Mouse (Mus musculus) stomach, embryonic 14.5 days (tissue): Measurements from ENCODE around the gene Pgc. TPM values are rescaled to one million over a fixed set of nuclear protein-coding genes. Genes with fewer than 3 reads are reported as not detected.

ENCODE experiments used
- ATAC-seq: fragments of 200-750 bp; cut with Nextera tagmentation; 2 replicates; pipeline ENCODE4 v1.8.0; 2017; ENCODE audit warnings: low read depth, moderate TSS enrichment; ENCODE audit not compliant: insufficient number of reproducible peaks, insufficient read depth, low FRiP score
- H3K27ac ChIP-seq: fragments of 300-500 bp; sonication (generic); 2 replicates; pipeline ENCODE4 v1.5.1; 2014; ENCODE audit warnings: mild to moderate bottlenecking, low read length, moderate library complexity, mixed read lengths
- H3K27me3 ChIP-seq: fragments of 300-500 bp; sonication (generic); 2 replicates; pipeline ENCODE4 v1.6.1; 2014; ENCODE audit warnings: low read length, control low read depth, mixed read lengths; ENCODE audit not compliant: control insufficient read depth, insufficient read depth
- H3K36me3 ChIP-seq: fragments of 300-500 bp; sonication (generic); 2 replicates; pipeline ENCODE4 v1.6.1; 2014; ENCODE audit warnings: mild to moderate bottlenecking, control low read depth, low read length, moderate library complexity, mixed read lengths; ENCODE audit not compliant: control insufficient read depth, insufficient read depth
- H3K4me1 ChIP-seq: fragments of 300-500 bp; sonication (generic); 2 replicates; pipeline ENCODE4 v1.6.1; 2014; ENCODE audit warnings: low read length, control low read depth, mixed read lengths; ENCODE audit not compliant: control insufficient read depth, insufficient read depth
- H3K4me2 ChIP-seq: fragments of 300-500 bp; sonication (generic); replicated peaks from 2 replicates; pipeline ENCODE4 v1.6.1; 2014; ENCODE audit warnings: low read depth, low read length, control low read depth
- H3K4me3 ChIP-seq: fragments of 300-500 bp; sonication (generic); 2 replicates; pipeline ENCODE4 v1.5.1; 2014; ENCODE audit warnings: low read depth, low read length, control low read depth
- H3K9ac ChIP-seq: fragments of 300-500 bp; sonication (generic); replicated peaks from 2 replicates; pipeline ENCODE4 v1.6.1; 2014; ENCODE audit warnings: low read depth, mild to moderate bottlenecking, control low read depth, low read length, moderate library complexity, mixed read lengths
- H3K9me3 ChIP-seq: fragments of 300-500 bp; sonication (generic); 2 replicates; pipeline ENCODE4 v1.6.1; 2016; ENCODE audit warnings: low read depth, low read length, control low read depth; ENCODE audit not compliant: control insufficient read depth
- WGBS: fragments of 180-500 bp; shearing (Covaris S2); extraction: QIAGEN DNeasy Blood & Tissue Kit; methylation state at CpG from one replicate; pipeline ENCODE4 v1.1.7; 2014; 5-methylcytosine and 5-hydroxymethylcytosine counted together
- polyA plus RNA-seq: library from polyadenylated mRNA; unstranded; fragments of >200 nt; fragmentation: Nextera tagmentation; extraction: Ambion mirVana; gene quantifications from 2 replicates; pipeline ENCODE4 v1.2.1, GENCODE M21; 2014

Pgc gene
- polyA plus RNA-seq, 1 experiment from 2014 or later, result 36.4 TPM

- Histone ChIP-seq H3K9me3 (peaks cover 6% of the 10 kb centered on the region; the same call in 1 of the 2 replicates), H3K27me3 (no peaks in the 10 kb centered on the region), H3K27ac (no peak overlapping the region), H3K4me1 (no peaks in the 10 kb centered on the region), H3K9ac (no peak overlapping the region), H3K4me2 (no peak overlapping the region), H3K4me3 (no peak overlapping the region), H3K36me3 (no peaks in the 10 kb centered on the region)
- ATAC-seq, result no peak
- 74% methylated on average over 11 of the region's 11 CpGs for WGBS
These were observed 43.0 kb downstream of the Pgc start for GRCm38 (mm10) chr17:47769389-47770299.

- H3K27me3 ChIP-seq, result no peaks in the 10 kb centered on the region
- no peak overlapping the region for H3K4me2 ChIP-seq
- H3K9me3 ChIP-seq, result peaks cover 6% of the 10 kb centered on the region; the same call in 1 of the 2 replicates
- ATAC-seq, result no peak
- no peak overlapping the region for H3K4me3 ChIP-seq
- no peak overlapping the region for H3K27ac ChIP-seq
- H3K4me1 ChIP-seq, result no peaks in the 10 kb centered on the region
- 64% methylated on average over 6 of the region's 6 CpGs for WGBS
- no peaks in the 10 kb centered on the region for H3K36me3 ChIP-seq
- H3K9ac ChIP-seq, result no peak overlapping the region
These were observed 47.0 kb downstream of the Pgc start for GRCm38 (mm10) chr17:47773604-47774003.

- Histone ChIP-seq H3K27ac (no peak overlapping the region), H3K4me2 (no peak overlapping the region), H3K27me3 (no peaks in the 10 kb centered on the region), H3K9ac (no peak overlapping the region), H3K4me1 (no peaks in the 10 kb centered on the region), H3K36me3 (no peaks in the 10 kb centered on the region), H3K4me3 (no peak overlapping the region), H3K9me3 (peaks cover 2% of the 10 kb centered on the region; the same call in 1 of the 2 replicates)
- WGBS, result 67% methylated on average over 2 of the region's 2 CpGs
- no peak for ATAC-seq
These were observed 50.5 kb downstream of the Pgc start for GRCm38 (mm10) chr17:47777141-47777540.

- H3K4me2 ChIP-seq, result no peak overlapping the region
- no peaks in the 10 kb centered on the region for H3K4me1 ChIP-seq
- H3K4me3 ChIP-seq, result no peak overlapping the region
- no peaks in the 10 kb centered on the region for H3K27me3 ChIP-seq
- H3K36me3 ChIP-seq, result no peaks in the 10 kb centered on the region
- no peaks in the 10 kb centered on the region for H3K9me3 ChIP-seq
- H3K9ac ChIP-seq, result no peak overlapping the region
- WGBS, result 79% methylated on average over 10 of the region's 10 CpGs
- H3K27ac ChIP-seq, result no peak overlapping the region
- ATAC-seq, result no peak
These were observed 53.8 kb downstream of the Pgc start for GRCm38 (mm10) chr17:47780470-47780869.

GRCm38 (mm10) chr17:47782486-47782885 is 55.8 kb downstream of the Pgc start:
- no peak overlapping the region for H3K4me3 ChIP-seq
- WGBS, result 81% methylated on average over 3 of the region's 3 CpGs
- ATAC-seq, result no peak

GRCm38 (mm10) chr17:47783445-47784223 is 57.0 kb downstream of the Pgc start:
- Histone ChIP-seq H3K27me3 (no peaks in the 10 kb centered on the region), H3K4me1 (peaks cover 8% of the 10 kb centered on the region), H3K4me3 (no peak overlapping the region), H3K36me3 (no peaks in the 10 kb centered on the region), H3K9ac (no peak overlapping the region), H3K9me3 (no peaks in the 10 kb centered on the region), H3K27ac (no peak overlapping the region), H3K4me2 (no peak overlapping the region)
- 57% methylated on average over 8 of the region's 8 CpGs for WGBS
- ATAC-seq, result no peak

More at GRCm38 (mm10) chr17:47782486-47782885, 55.8 kb downstream of the Pgc start:
- no peaks in the 10 kb centered on the region for H3K27me3 ChIP-seq
- no peaks in the 10 kb centered on the region for H3K9me3 ChIP-seq
- no peaks in the 10 kb centered on the region for H3K4me1 ChIP-seq
- H3K4me2 ChIP-seq, result no peak overlapping the region
- H3K9ac ChIP-seq, result no peak overlapping the region
- no peak overlapping the region for H3K27ac ChIP-seq
- H3K36me3 ChIP-seq, result no peaks in the 10 kb centered on the region

Other genes starting within 250 kb of the Pgc start
- gene Taf8, start 224.6 kb upstream of the Pgc start, polyA plus RNA-seq, result 24.5 and 27.3 TPM in 2 replicates
- gene Ccnd3, start 221.8 kb upstream of the Pgc start, polyA plus RNA-seq, result 425 and 428 TPM in 2 replicates
- gene Bysl, start 115.3 kb upstream of the Pgc start, polyA plus RNA-seq, result 22.1 and 22.3 TPM in 2 replicates
- gene Med20, start 115.3 kb upstream of the Pgc start, polyA plus RNA-seq, result 47.1 and 49.4 TPM in 2 replicates
- 1.5 and 2.8 TPM in 2 replicates for gene Gm20517, start 115.3 kb upstream of the Pgc start, polyA plus RNA-seq
- 4.9 and 6.3 TPM in 2 replicates for gene Usp49, start 96.2 kb upstream of the Pgc start, polyA plus RNA-seq
- 416 and 439 TPM in 2 replicates for gene Tomm6, start 38.5 kb upstream of the Pgc start, polyA plus RNA-seq
- 4.2 and 5.2 TPM in 2 replicates for gene Frs3, start 37.8 kb upstream of the Pgc start, polyA plus RNA-seq
- gene Gm21981, start 32.4 kb upstream of the Pgc start, polyA plus RNA-seq, result 0.98 and 1.2 TPM in 2 replicates
- gene Prickle4, start 32.1 kb upstream of the Pgc start, polyA plus RNA-seq, result 2.0 and 2.1 TPM in 2 replicates
- 5.1 and 6.0 TPM in 2 replicates for gene Tfeb, start 10.2 kb downstream of the Pgc start, polyA plus RNA-seq
- gene Mdfi, start 107.8 kb downstream of the Pgc start, polyA plus RNA-seq, result 31.8 and 32.0 TPM in 2 replicates
- gene Foxp4, start 197.8 kb downstream of the Pgc start, polyA plus RNA-seq, result 41.8 and 43.3 TPM in 2 replicates